Mouse (Mus musculus) myocyte (in vitro differentiated cells): ENCODE measurements around the gene Ccer2.

ENCODE experiments used
- CEBPB ChIP-seq: IDR thresholded peaks from 2 replicates; pipeline ENCODE4 v1.6.1; 2011; ENCODE audit warnings: mild to moderate bottlenecking, moderate library complexity; ENCODE audit not compliant: poor library complexity, insufficient read depth, severe bottlenecking
- E2F4 ChIP-seq: IDR thresholded peaks from one replicate; pipeline ENCODE4 v1.6.1; 2011; ENCODE audit warnings: mild to moderate bottlenecking, control low read depth, moderate library complexity; ENCODE audit not compliant: insufficient read depth
- MAX ChIP-seq: IDR thresholded peaks from one replicate; pipeline ENCODE4 v1.6.1; 2011; ENCODE audit warnings: low read depth, mild to moderate bottlenecking, control low read depth
- MYOD1 ChIP-seq, 3 experiments: IDR thresholded peaks; one replicate each; pipeline ENCODE4 v1.6.1; 2011; ENCODE audit warnings: control low read depth in 2 of 3, low read depth in 2 of 3, mild to moderate bottlenecking in 2 of 3, moderate library complexity in 1 of 3; ENCODE audit not compliant: insufficient read length in 2 of 3, control insufficient read depth in 1 of 3
- MYOG ChIP-seq, 3 experiments: IDR thresholded peaks; one replicate each; pipeline ENCODE4 v1.6.1; 2011; ENCODE audit warnings: control low read depth in 2 of 3, low read depth in 2 of 3, mild to moderate bottlenecking in 2 of 3; ENCODE audit not compliant: insufficient read length in 2 of 3, control insufficient read depth in 1 of 3, insufficient read depth in 1 of 3
- POLR2A ChIP-seq: IDR thresholded peaks from one replicate; pipeline ENCODE4 v1.6.1; 2011; ENCODE audit warnings: low read depth, mild to moderate bottlenecking, control low read depth, moderate library complexity; ENCODE audit not compliant: insufficient read length
- POLR2AphosphoS2 ChIP-seq: IDR thresholded peaks from one replicate; pipeline ENCODE4 v1.6.1; 2011; ENCODE audit warnings: low read depth, control low read depth; ENCODE audit not compliant: insufficient read length
- REST ChIP-seq: IDR thresholded peaks from one replicate; pipeline ENCODE4 v1.6.1; 2011; ENCODE audit warnings: mild to moderate bottlenecking, control low read depth, moderate library complexity; ENCODE audit not compliant: insufficient read depth, insufficient read length
- TCF3 ChIP-seq: IDR thresholded peaks from one replicate; pipeline ENCODE4 v1.6.1; 2011; ENCODE audit warnings: low read depth, control low read depth; ENCODE audit not compliant: insufficient read length
- USF1 ChIP-seq: IDR thresholded peaks from one replicate; pipeline ENCODE4 v1.6.1; 2011; ENCODE audit warnings: low read depth, mild to moderate bottlenecking, control low read depth, moderate library complexity

GRCm38 (mm10) chr7:28803756-28804155 lies 47.8 kb downstream of the Ccer2 start:
- TF ChIP-seq POLR2A, result no peak
- TF ChIP-seq E2F4, result no peak
- TF ChIP-seq MAX, result no peak
- TF ChIP-seq USF1, result no peak
- TF ChIP-seq POLR2AphosphoS2, result no peak
- no peak for TF ChIP-seq REST
- no peak for TF ChIP-seq MYOD1 (IDR thresholded peaks at IDR 0.05; ENCODE audit: control insufficient read depth in 1 of 3, insufficient read length in 2 of 3, low read depth in 2 of 3)
- TF ChIP-seq MYOG (IDR thresholded peaks at IDR 0.05; ENCODE audit: control insufficient read depth in 1 of 3, insufficient read depth in 1 of 3, insufficient read length in 2 of 3, low read depth in 2 of 3), result no peak
- no peak for TF ChIP-seq TCF3
- no peak for TF ChIP-seq CEBPB
